Mouse (Mus musculus): Measurements from ENCODE around the gene Immp2l.
"Not testable (repeated sequence)": the region's sequence is repeated elsewhere in the genome, so short reads cannot be mapped to it uniquely, and the experiment has no call there.

Gene Immp2l

DNA sequence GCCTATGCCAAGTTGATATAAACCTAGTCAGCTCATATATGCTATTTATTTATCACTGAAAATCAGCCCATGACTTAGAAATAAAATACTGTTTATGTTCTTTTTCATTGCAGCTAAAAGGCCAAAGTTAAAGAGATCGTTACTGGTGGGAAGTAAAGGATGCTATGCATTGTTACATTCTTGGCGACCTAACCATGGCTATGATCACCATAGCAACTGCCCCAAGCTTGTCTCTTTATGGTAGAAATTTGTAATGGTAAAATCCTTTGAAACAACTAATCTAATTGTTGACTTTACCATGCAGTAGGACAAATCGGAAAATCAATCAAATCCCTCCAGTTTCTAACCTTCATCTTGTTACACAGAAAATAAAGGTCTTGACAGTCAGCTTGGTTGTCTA, 644.4 kb downstream of the Immp2l start:
- DNase-seq (ENCODE audit: low read depth, low spot score) = no peak

DNA sequence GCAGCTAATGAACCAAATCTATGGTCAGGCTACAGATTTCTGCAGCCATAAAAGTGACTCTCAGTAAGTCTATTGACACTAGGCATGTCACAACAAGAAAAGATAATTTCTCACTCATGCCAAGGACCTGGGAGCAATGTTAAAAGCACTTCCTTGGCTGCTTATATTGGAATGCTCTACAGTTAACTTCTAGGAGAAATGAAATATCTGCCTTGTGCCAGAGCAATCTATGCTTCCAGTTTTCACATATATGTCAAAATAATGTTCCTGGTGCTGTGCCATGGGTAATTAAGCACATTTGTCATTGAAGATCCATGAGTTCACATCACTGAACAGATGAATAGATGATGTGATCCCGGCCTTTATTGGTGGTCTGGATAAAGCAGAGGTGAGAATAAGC, 645.6 kb downstream of the Immp2l start:
- no peak for DNase-seq (ENCODE audit: low read depth, low spot score)

DNA sequence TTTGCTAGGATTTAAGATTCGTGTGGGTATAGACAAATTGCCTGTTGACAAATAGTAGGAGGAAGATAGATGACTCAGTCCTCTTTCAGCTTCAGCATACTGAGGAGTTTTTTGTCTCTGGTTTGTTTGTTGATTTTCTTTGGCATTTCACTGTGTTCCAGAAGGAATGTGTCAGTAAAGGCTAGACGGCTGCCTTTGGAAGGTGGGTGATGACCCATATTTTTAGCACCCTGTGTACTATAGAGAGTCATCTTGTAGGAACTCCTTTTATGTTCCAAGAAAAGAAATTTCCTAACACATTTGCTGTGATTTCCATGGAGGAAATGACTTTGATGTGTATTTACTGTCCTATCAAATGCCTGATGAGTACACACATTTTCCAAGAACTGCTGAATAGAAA, 651.0 kb downstream of the Immp2l start:
- DNase-seq (ENCODE audit: low read depth, low spot score) = no peak

DNA sequence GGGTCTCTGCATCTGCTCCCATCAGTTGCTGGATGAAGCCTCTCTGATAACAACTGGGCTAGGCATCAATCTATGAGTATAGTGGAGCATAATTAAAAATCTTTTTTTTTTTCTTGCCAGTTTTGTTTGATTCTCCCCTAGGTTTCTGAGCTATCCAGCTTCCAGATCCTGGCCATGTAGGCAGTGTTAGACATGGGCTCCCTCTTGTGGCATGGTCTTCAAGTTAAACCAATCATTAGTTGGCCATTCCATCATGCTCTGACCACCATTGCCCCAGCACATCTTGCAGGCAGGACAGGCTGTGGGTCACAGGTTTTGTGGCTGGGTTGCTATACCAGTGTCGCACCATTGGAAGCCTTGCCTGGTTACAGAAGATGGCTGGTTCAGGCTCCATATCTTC, 656.3 kb downstream of the Immp2l start:
- DNase-seq (ENCODE audit: low read depth, low spot score) = no peak

DNA sequence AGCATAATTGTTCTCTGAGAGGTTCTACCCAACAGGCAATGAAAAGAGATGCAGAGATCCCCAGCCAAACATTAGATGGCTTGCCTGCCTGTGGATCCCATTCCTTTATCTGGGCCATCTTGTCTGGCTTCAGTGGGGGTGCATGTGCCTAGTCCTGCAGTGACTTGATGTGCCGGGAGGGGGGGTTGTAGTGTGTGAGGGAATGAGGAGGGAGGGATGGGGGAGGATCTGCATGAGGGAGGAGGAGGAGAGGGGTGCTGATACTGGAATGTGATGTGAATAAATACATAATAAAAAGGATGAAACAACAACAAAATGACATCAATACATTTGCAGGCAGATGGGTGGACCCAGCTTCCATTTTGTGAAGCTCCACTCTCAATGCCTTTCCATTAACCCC, 658.3 kb downstream of the Immp2l start:
- DNase-seq (ENCODE audit: low read depth, low spot score) = no peak

DNA sequence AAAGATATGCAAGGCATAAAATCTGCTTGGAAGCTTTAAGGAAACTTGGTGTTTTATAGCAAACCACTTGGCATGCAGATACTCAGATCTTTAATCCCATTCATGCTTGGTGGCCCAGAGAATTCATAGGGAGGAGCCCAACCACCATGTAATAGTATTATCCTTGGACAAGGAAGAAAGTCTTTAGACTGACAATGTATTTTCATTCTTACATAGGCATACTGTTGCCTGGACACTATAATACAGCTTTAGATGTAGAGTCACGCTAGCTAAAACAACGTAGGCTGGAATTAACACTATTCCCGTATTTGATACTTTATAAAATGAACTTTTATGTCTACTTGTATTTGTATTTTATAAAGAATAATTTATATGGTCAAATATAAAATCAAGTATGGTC, 665.9 kb downstream of the Immp2l start:
- no peak for DNase-seq (ENCODE audit: low read depth, low spot score)

DNA sequence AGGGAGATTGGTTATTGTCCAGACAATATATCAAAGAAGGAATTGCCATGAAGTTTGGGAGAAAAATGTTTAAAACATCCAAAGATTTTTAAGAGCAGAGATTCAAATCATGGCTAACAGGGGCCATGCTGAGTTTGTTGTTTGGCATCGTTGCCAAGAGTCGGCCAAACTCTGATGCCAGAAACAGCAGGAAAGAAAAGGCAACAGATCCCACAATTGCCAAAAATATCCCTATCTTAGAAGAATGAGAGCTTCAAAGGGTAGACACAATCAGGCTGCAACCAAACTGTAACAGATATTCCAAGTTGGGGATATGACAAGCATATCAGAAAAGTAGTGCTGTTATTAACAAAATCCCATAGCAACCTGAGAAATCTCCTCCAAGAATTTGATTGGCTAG, 686.7 kb downstream of the Immp2l start:
- no peak for DNase-seq (ENCODE audit: low read depth, low spot score)

DNA sequence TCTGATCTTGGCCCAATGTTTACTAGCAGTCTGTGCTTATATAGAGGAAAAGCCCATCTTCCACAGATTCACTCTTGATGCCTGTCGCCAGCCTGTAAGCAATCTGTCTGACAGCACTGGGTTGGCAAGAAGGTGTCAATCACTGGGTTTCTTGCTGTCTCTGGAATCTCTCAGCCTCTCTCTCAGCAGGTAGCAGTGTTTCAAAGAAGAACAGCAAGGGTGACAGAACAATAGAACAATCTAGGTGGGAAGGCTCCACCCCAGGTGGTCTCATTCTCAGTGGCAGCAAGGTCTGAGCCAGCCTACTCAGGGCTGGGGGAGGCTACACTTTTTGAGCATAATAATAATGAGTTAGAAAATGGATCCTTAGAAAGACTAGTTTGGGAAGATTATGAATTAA, 693.1 kb downstream of the Immp2l start:
- no peak for DNase-seq (ENCODE audit: low read depth, low spot score)

DNA sequence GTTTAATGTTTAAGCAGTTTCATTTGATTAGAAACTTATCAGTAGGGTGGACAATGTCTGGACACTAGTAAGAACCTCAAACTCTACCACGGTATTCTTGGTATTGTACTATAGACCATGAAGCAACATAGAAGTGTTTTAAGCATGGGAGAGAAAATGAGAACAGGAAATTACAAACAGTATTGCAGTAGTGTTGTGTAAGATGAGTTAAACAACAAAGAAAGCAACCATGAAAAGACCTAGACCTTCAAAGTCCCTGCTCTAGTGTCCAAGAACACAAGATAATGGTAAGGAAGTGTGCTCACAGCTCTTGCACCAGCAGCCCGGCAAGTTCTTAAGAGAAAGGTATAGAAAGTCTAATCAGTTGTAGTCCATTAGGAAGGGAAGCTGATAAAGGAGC, 700.7 kb downstream of the Immp2l start:
- DNase-seq (ENCODE audit: low read depth, low spot score) = no peak

DNA sequence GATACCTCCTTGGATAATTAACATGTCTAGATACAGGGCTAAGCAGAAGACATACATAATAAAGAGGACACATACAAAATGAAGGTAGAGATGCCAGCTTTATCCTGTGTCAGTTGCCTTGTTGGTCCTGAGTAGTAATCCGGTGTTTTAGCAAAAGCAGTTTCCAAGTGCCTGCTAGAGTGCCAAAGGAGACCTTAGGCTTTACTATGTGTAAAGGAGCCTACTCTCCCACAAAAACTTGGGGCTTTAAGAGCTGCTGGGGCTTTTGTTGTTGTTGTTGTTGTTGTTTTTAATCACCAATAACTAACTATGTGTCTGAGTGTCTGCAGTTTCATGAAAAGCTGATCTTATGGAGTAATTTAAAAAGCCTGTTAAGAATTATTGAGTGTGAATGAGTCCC, 702.8 kb downstream of the Immp2l start:
- DNase-seq (ENCODE audit: low read depth, low spot score) = no peak

DNA sequence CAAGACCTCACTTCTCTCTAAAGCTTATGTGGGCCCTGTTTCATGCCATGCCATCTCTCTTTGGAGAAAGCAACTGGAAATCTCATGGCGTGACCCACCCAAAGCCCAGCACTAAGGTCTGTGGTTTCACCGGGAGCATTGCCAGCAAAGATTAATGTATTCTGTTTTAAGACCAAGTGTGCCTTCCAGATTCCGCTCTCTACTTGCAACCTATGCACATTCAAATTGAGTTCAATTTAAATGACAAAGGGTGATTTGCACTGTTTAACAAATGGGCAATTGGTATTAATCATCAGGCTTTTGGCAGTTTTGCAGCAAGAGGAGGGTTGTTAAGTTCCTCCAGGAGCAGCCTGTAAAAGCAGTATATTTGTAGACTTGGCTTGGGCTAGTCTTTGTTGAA, 703.3 kb downstream of the Immp2l start:
- DNase-seq (ENCODE audit: low read depth, low spot score) = no peak

DNA sequence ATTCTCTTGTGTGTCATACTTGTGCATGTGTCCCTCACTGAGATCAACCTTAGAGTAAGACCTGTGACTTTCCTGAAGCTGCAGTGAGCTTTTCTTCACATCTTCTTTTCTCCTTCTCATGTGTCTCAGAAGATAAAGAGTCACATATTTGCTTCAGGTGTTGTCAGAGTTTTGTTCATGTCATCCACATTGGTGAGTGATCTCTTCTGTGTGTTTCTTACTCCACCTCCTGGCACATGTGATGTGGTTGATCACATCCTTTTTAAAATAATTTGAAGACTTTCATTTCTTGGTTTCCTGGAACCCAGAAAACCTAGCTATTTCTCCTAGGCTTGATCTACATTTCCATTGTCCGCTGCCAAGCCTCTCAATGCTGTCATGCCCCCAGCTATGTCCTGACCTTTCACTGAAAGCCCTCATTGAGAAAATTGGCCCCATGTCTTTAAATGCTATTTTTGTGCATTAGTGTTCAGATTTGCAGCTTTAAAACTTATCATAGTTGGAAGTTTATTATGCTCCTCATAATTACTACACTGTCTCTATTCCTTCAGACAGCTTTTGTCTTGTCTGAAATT, 704.0 kb downstream of the Immp2l start:
- DNase-seq (ENCODE audit: low read depth, low spot score) = no peak

DNA sequence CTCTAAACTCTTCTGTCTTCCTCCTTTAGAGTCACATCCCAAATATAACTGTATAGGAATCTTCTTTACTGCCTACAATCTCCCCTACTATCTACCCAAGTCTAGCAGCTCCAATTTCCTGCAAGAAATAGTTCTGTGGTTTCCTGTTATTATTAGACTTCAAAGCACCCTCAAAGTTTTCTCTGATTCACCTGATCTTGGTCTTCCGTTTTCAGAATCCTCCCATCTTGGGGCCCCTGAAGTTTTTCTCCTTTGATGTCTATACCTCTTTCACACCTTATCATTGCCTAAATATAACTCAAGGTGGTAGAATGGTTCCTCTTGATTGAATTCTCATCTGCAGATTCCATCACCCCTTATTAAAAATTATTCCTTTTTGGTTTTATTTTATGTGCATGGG, 704.6 kb downstream of the Immp2l start:
- no peak for DNase-seq (ENCODE audit: low read depth, low spot score)

DNA sequence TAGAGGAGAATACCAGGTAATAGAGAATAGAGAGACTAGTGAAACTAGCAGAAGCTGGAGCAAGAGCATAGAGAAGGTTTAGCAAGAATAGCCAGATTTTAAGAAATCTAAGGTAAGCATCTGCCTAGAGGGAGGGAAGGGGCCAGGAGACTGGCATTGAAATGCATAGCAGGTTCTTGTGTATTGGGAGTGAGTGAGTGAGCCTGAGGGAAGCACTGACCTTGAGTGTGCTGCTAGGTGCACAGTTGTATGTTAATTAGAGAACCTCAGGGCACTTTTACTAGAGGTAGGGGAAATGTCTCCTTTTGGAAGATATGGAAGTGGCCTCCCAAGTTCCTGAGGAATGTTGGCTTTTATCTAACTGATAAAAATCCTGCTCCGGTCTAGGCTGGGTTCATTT, 705.9 kb downstream of the Immp2l start:
- DNase-seq (ENCODE audit: low read depth, low spot score) = no peak

DNA sequence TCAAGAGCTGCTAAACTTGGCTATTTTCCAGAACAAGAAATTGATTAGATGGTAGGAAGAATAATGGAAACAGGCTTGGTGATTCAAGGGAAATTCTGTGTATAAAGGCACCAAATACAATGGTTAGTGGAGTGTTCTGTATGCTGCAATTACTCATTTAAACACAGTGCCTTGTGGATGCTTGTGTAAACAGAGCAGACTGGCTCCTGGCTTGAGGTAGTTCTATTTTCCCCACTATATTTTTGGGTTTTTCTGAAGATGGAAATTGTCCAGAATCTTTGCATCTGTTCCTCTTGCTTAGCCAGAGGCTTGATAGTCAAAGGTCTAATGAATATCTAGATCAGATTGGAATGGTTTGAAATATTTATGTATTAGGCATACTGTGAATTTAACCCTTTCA, 709.3 kb downstream of the Immp2l start:
- no peak for DNase-seq (ENCODE audit: low read depth, low spot score)

DNA sequence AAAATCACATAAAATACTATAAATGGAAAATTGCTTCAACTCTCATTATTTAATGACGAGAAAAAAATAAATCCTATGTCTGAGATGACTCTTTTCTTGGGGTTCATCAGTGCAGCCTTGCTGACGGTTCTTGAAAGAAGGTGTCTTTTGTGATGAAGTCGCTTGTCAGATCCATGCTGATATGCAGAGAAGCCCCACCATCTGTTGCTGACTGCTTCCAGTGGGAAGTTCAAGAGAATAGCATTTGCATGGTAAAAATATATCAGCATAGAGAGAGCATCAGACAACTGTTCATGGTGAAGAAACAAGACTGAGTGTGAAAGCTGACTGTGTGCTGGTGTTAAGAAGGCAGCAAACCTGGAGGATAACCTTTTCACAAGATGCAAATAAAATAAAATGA, 719.0 kb downstream of the Immp2l start:
- no peak for DNase-seq (ENCODE audit: low read depth, low spot score)

DNA sequence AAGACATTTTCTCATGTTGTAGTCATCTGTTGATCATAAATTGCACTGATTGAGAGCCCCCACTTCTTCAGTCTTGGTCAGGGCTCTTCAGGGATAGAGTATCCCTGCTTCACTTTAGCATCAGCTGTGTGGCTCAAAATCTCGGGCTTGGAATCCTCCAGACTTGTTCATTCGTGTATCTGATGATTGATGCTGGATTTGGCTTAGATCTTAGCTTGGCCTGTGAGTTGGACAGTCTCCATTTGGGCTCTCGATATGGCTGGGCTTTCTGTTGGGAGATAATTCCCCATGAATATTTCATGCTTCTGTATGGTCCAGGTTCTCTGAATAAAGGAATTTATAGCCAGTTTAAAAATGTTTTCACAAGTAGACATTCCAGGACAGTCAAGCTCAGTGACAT, 739.5 kb downstream of the Immp2l start:
- DNase-seq (ENCODE audit: low read depth, low spot score) = no peak

DNA sequence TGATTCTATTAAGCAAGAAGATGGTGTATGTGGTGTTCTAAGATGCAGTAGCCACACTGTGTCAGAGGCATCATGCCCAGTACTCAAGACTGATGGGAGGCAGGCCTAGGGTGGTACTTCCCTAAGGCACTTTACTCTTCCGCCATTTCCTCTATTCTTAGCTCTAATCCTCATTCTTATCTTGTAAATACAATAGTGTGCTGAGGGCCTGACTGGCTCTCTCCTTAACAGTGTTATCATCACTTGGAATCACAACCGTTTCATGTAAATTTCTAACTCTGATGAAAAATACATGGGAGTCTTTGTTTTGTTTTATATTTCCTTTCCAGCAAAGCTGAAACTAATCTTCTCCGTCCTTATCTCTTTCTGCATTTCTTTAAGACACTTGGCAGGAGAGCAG, 750.1 kb downstream of the Immp2l start:
- DNase-seq (ENCODE audit: low read depth, low spot score) = no peak

DNA sequence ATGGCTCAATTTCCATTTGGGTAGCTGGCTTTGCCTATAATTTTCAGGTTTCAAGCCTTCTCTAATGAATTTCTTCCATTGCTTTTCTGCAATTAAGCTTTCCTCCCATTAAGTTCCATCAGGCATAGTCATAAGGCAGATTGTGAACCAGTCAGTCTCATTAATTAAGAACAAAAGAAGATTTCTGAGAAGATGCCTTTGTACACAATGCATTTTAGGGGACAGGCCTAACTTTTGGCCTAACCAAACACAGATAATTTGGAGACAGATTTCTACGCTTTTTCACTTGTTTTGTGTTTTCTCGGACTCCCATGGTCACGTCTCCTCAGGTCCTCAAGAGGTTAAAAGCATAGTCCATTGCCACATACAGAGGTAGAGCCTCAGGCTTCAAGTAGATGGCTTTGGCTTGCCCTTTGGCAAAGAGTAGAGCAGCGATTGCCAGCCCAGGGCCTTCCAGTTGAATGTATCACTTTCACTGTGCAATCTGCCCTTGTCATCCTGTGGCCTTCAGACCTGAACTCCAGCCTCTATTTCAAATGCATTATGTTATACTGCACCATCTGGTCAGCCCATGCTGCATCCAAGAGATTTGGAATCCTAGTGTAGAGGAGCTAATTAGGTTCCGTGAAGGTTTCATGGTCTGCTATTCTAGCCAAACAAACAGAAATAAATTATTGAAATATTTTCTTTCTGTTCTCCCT, 750.9 kb downstream of the Immp2l start:
- DNase-seq (ENCODE audit: low read depth, low spot score) = no peak

DNA sequence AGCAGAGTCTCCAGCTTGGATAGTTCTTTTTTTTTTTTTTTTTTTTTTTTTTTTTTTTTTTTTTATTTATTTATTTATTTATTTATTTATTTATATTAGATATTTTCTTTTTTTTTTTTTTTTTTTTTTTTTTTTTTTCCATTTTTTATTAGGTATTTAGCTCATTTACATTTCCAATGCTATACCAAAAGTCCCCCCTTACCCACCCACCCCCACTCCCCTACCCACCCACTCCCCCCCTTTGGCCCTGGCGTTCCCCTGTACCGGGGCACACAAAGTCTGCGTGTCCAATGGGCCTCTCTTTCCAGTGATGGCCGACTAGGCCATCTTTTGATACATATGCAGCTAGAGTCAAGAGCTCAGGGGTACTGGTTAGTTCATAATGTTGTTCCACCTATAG, 753.9 kb downstream of the Immp2l start:
- not testable (repeated sequence) for DNase-seq (ENCODE audit: low read depth, low spot score)

DNA sequence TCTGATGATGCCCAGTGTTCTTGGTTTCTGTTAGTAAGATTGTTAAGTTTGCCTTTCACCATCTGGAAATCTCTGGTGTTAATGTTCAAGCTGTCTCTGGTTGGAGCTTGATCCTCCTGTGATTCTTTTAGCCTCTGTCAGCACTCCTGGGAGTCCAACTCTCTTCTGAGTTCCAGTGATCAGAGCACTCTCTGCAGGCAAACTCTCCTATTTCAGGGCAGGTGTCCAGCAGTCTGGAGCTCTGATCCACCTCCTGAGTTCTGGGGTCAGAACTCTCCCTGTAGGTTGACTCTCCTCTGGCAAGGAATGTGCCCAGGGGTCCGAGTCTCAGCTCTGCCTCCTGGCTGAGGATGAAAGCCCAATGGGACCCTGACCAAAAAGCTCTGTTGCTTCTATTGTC, 769.8 kb downstream of the Immp2l start:
- not testable (repeated sequence) for DNase-seq (ENCODE audit: low read depth, low spot score)

DNA sequence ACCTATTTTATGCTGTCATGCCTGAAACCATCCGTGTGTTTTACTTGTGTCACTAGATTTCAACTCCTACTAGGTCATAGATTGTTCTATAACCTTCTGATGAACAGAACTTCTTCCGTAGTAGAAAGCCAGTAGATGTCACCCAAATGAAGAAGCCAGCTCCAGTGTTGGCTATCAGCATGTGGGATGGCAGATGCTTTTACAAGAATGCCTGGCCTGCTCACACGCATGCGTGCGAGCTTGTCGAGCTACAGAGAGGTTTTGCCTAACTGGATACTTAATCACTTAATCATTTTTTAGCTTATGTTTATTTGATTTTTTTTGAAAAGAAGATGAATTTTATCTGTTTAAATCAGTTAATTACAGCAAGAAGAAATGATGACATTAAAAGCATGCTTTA, 805.6 kb downstream of the Immp2l start:
- no peak for DNase-seq (ENCODE audit: low read depth, low spot score)

DNA sequence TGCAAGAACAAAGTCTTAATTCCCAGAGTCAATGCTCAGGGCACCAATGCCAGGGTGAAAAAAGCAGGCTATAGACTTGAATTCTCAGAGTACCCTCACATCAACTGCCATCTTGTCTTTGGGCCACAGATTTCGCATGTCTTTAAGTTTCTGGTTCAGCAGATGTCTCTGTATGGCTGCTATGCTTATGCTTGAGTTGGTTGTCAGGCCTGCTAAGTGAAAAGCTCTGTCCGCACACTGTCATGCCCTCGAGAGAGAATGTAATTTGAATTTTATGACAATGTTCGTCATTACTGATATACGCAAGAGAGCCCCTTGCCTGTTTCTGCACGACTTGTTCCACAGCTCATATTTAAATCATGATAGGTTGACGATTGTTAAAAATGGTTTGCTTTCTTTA, 807.8 kb downstream of the Immp2l start:
- DNase-seq (ENCODE audit: low read depth, low spot score) = no peak

DNA sequence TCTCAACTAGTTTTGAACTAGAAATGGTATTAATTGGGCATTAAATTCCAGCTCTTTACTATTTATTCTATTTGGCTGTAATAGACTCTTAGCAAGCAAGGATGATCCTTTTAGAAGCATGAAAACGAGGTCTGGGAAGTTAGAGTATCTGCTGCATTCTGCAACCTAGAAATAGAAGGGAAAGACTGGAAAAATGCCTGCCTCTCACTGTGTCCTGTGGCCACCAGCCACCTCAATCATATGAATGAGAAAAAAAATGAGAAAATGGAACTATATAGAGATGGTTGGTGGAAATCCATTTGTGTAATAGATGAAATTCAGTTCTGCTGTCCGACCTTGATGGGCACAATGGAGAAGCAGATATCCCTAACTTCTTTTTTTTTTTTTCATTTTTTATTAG, 810.8 kb downstream of the Immp2l start:
- DNase-seq (ENCODE audit: low read depth, low spot score) = no peak

Data from retina, postnatal 7 days (tissue).